Mouse (Mus musculus): ENCODE results near the gene Tmem147.

DNA sequence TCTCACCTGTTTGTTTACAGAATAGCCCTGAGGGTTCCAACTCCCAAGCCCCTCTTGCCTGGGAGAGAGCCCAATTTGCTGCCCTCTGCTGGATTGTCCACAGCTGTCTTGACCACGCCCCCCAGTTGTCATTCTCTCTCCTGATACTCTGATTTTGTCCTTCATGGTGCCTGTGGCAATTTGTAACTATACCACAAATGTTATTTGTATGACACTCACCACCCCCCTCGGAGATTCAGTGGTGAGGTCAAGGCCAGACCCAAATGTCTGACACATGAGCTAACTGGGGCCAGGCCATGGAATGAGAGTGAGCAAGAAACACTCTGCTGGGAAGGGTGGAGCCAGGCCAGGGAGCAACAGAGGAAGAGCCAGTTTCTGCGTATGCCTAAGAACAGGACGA is 29.5 kb upstream of the Tmem147 start:
- 0 out of 2 replicates have a peak, but pooled peaks have one; percentile 41 for TF ChIP-seq CTCF (IDR thresholded peaks at IDR 0.05; ENCODE audit: borderline replicate concordance, insufficient read depth, low read length)
- no peak for TF ChIP-seq POLR2A (IDR thresholded peaks at IDR 0.05; ENCODE audit: low read depth, low read length)

Measured in embryonic fibroblast, embryonic 13.5 days (primary cell).